Mouse (Mus musculus) liver, adult 2 months (tissue): ENCODE measurements around the gene Gm14226. TPM values are rescaled to one million over a fixed set of nuclear protein-coding genes. Genes with fewer than 3 reads are reported as not detected.
"Not testable (repeated sequence)": the region's sequence is repeated elsewhere in the genome, so short reads cannot be mapped to it uniquely, and the experiment has no call there.

Experiments
- DNase-seq: peaks from one replicate; pipeline ENCODE4 v3.0.0-alpha.2; 2011; ENCODE audit warnings: low read depth, low spot score; ENCODE audit errors: extremely low read depth
- H3K27ac ChIP-seq: fragments of 200-500 bp; replicated peaks from 2 replicates; pipeline ENCODE4 v1.5.1; 2012; ENCODE audit warnings: low read depth, mild to moderate bottlenecking, control low read depth, inconsistent platforms, low read length; ENCODE audit not compliant: insufficient read depth
- H3K27me3 ChIP-seq: fragments of 200-500 bp; 2 replicates; pipeline ENCODE4 v1.6.1; 2012; ENCODE audit warnings: mild to moderate bottlenecking, moderate library complexity, low read length, inconsistent platforms; ENCODE audit not compliant: control insufficient read depth, insufficient read depth
- H3K36me3 ChIP-seq: fragments of 200-500 bp; 2 replicates; pipeline ENCODE4 v1.6.1; 2012; ENCODE audit warnings: low read length, inconsistent platforms; ENCODE audit not compliant: control insufficient read depth, insufficient read depth
- H3K4me1 ChIP-seq: fragments of 200-500 bp; 2 replicates; pipeline ENCODE4 v1.6.1; 2011; ENCODE audit warnings: low read length; ENCODE audit not compliant: control insufficient read depth, insufficient read depth
- H3K4me3 ChIP-seq: fragments of 200-500 bp; 2 replicates; pipeline ENCODE4 v1.5.1; 2011; ENCODE audit warnings: low read depth, mild to moderate bottlenecking, control low read depth, low read length, moderate library complexity; ENCODE audit not compliant: insufficient read depth
- H3K79me2 ChIP-seq: fragments of 200-500 bp; 2 replicates; pipeline ENCODE4 v1.6.1; 2012; ENCODE audit warnings: inconsistent platforms, mild to moderate bottlenecking, low read length, moderate library complexity; ENCODE audit not compliant: control insufficient read depth, insufficient read depth
- H3K9ac ChIP-seq: fragments of 200-500 bp; 2 replicates; pipeline ENCODE4 v1.6.1; 2012; ENCODE audit warnings: low read depth, mild to moderate bottlenecking, control low read depth, inconsistent platforms, low read length
- CTCF ChIP-seq: fragments of 200-500 bp; IDR thresholded peaks from 2 replicates; pipeline ENCODE4 v1.5.1; 2011; ENCODE audit warnings: low read depth, low read length, control low read depth
- POLR2A ChIP-seq: fragments of 200-500 bp; IDR thresholded peaks from 2 replicates; pipeline ENCODE4 v1.6.1; 2011; ENCODE audit warnings: low read length, control low read depth; ENCODE audit not compliant: insufficient read depth; ENCODE audit errors: extremely low read depth
- WGBS: fragments of 180-500 bp; shearing (Covaris S2); methylation state at CpG from one replicate; pipeline ENCODE4 v1.1.7; 2018; 5-methylcytosine and 5-hydroxymethylcytosine counted together
- polyA plus RNA-seq: library from polyadenylated mRNA; depleted of rRNA; stranded (reverse); fragments of >200 nt; gene quantifications from 2 replicates; pipeline ENCODE4 v1.2.3, GENCODE M21; 2012
- total RNA-seq: library from RNA; depleted of rRNA; stranded (reverse); fragments of >200 nt; gene quantifications from 2 replicates; pipeline ENCODE4 v1.2.3, GENCODE M21; 2014

Gm14226 gene
- total and polyA plus RNA-seq, 2 experiments, result not detected

GRCm38 (mm10) chr2:155019673-155020072, 1.6 kb downstream of the Gm14226 start:
- DNase-seq, result peak; percentile 83
- H3K4me1 ChIP-seq, result peaks cover 2% of the 10 kb centered on the region; the same call in 1 of the 2 replicates
- H3K9ac ChIP-seq, result peak overlapping the region; percentile 37
- H3K27me3 ChIP-seq, result no peaks in the 10 kb centered on the region
- H3K27ac ChIP-seq, result peak overlapping the region; percentile 50; the same call in 1 of the 2 replicates
- H3K36me3 ChIP-seq, result no peaks in the 10 kb centered on the region
- H3K4me3 ChIP-seq, result peak overlapping the region; percentile 39
- peak; percentile 60 for TF ChIP-seq CTCF
- TF ChIP-seq POLR2A, result no peak
- WGBS, result under 1% methylated on average over 22 of the region's 22 CpGs
- no peaks in the 10 kb centered on the region for H3K79me2 ChIP-seq

DNA sequence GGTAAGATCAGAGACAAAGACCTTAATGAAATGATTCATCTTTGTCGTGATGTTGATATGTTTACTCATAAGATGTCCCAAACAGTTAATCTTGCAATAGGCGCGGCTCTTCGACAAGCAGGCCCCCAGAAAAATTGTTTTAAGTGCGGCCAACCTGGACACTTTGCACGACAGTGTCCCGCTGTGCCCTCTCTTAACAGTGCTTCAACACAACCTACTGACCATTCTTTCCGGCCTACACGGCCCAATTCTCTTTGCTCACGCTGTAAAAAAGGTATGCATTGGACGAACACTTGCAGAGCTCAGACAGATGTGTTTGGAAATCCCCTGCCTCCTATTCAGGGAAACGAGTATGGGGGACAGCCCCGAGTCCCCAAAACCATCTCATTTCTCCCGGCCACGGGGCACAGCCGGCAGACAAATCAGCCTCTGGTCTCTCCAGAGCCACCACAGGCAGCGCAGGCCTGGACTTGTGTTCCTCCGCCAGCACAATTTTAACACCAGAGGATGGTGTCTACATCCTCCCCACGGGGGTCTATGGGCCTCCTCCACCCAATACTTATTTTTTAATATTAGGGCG, 2.3 kb downstream of the Gm14226 start:
- not testable (repeated sequence) for H3K4me3 ChIP-seq, H3K36me3 ChIP-seq, H3K4me1 ChIP-seq, H3K79me2 ChIP-seq, H3K27me3 ChIP-seq, H3K27ac ChIP-seq, H3K9ac ChIP-seq
- 72% methylated on average over 20 of the region's 20 CpGs for WGBS
- DNase-seq, result peak; percentile 3

- H3K36me3 ChIP-seq, result no peaks in the 10 kb centered on the region
- H3K27ac ChIP-seq, result no peak overlapping the region
- no peak overlapping the region for H3K9ac ChIP-seq
- H3K4me3 ChIP-seq, result no peak overlapping the region
- H3K27me3 ChIP-seq, result no peaks in the 10 kb centered on the region
- no peaks in the 10 kb centered on the region for H3K79me2 ChIP-seq
- DNase-seq, result no peak
- no peaks in the 10 kb centered on the region for H3K4me1 ChIP-seq
- whole genome bisulfite sequencing, result 74% methylated on average over 7 of the region's 7 CpGs
- TF ChIP-seq CTCF (no peak), POLR2A (no peak)
These were observed 12.8 kb downstream of the Gm14226 start for GRCm38 (mm10) chr2:155030831-155031230.

GRCm38 (mm10) chr2:155032938-155033710, 15.1 kb downstream of the Gm14226 start:
- no peaks in the 10 kb centered on the region for H3K4me1 ChIP-seq
- H3K4me3 ChIP-seq, result no peak overlapping the region
- no peaks in the 10 kb centered on the region for H3K79me2 ChIP-seq
- DNase-seq, result no peak
- H3K27ac ChIP-seq, result no peak overlapping the region
- no peaks in the 10 kb centered on the region for H3K27me3 ChIP-seq
- TF ChIP-seq CTCF (no peak), POLR2A (no peak)
- H3K9ac ChIP-seq, result no peak overlapping the region
- H3K36me3 ChIP-seq, result no peaks in the 10 kb centered on the region
- WGBS, result 54% methylated on average over 19 of the region's 19 CpGs

- Histone ChIP-seq H3K4me1 (no peaks in the 10 kb centered on the region), H3K27me3 (no peaks in the 10 kb centered on the region), H3K79me2 (no peaks in the 10 kb centered on the region), H3K27ac (no peak overlapping the region), H3K36me3 (no peaks in the 10 kb centered on the region), H3K4me3 (no peak overlapping the region), H3K9ac (no peak overlapping the region)
- 84% methylated on average over 4 of the region's 4 CpGs for WGBS
- TF ChIP-seq POLR2A, result no peak
- no peak for TF ChIP-seq CTCF
- DNase-seq, result no peak
These were observed 21.9 kb downstream of the Gm14226 start for GRCm38 (mm10) chr2:155039956-155040355.

DNA sequence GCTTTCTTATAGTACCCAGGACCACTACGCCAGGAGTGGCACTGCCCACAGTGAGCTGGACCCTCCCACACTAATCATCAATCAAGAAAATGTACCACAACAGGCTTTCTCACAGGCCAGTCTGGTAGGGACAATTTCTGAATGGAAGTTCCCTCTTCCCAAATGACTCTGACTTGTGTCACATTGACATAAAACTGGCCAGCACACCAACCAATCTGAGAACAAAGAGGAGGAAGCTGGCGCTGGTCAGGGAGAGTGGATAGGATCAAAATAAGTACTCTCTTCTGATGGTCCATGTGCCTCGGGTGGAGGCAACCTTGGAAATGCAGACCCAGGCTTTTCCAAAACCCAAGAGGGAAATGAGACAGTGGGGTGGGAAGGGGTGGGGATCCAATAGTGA, 26.5 kb downstream of the Gm14226 start:
- H3K4me1 ChIP-seq, result no peaks in the 10 kb centered on the region
- no peak overlapping the region for H3K27ac ChIP-seq
- WGBS, result 93% methylated on average over 3 of the region's 3 CpGs
- H3K27me3 ChIP-seq, result no peaks in the 10 kb centered on the region
- no peaks in the 10 kb centered on the region for H3K79me2 ChIP-seq
- TF ChIP-seq POLR2A (no peak), CTCF (no peak)
- no peak overlapping the region for H3K4me3 ChIP-seq
- no peak overlapping the region for H3K9ac ChIP-seq
- DNase-seq, result no peak
- H3K36me3 ChIP-seq, result no peaks in the 10 kb centered on the region
